Mouse (Mus musculus) midbrain, embryonic 11.5 days (tissue): Measurements from ENCODE around the gene Gtf2i. TPM values are rescaled to one million over a fixed set of nuclear protein-coding genes. Genes with fewer than 3 reads are reported as not detected.
A peak's percentile ranks its signal among the peaks of the same experiment; 100 is the strongest.

Experiments
- ATAC-seq: fragments of 200-750 bp; cut with Nextera tagmentation; 2 replicates; pipeline ENCODE4 v1.8.0; 2017; ENCODE audit warnings: moderate TSS enrichment, moderate library complexity; ENCODE audit not compliant: low FRiP score
- DNase-seq: peaks from one replicate; pipeline ENCODE4 v3.0.0; 2015; ENCODE audit warnings: low spot score; ENCODE audit errors: missing footprints
- H3K27ac ChIP-seq: fragments of 300-500 bp; sonication (generic); 2 replicates; pipeline ENCODE4 v1.5.1; 2014; ENCODE audit warnings: low read depth, low read length
- H3K27me3 ChIP-seq: fragments of 300-500 bp; sonication (generic); 2 replicates; pipeline ENCODE4 v1.6.1; 2014; ENCODE audit warnings: mild to moderate bottlenecking, low read length, moderate library complexity, mixed read lengths; ENCODE audit not compliant: control insufficient read depth, insufficient read depth
- H3K36me3 ChIP-seq: fragments of 300-500 bp; sonication (generic); 2 replicates; pipeline ENCODE4 v1.6.1; 2014; ENCODE audit warnings: mild to moderate bottlenecking, low read length, moderate library complexity, mixed read lengths; ENCODE audit not compliant: control insufficient read depth, insufficient read depth
- H3K4me1 ChIP-seq: fragments of 300-500 bp; sonication (generic); 2 replicates; pipeline ENCODE4 v1.6.1; 2014; ENCODE audit warnings: low read length; ENCODE audit not compliant: control insufficient read depth, insufficient read depth
- H3K4me2 ChIP-seq: fragments of 300-500 bp; sonication (generic); 2 replicates; pipeline ENCODE4 v1.6.1; 2014; ENCODE audit warnings: mild to moderate bottlenecking, moderate library complexity
- H3K4me3 ChIP-seq: fragments of 300-500 bp; sonication (generic); 2 replicates; pipeline ENCODE4 v1.5.1; 2014; ENCODE audit warnings: low read depth, low read length
- H3K9ac ChIP-seq: fragments of 300-500 bp; sonication (generic); 2 replicates; pipeline ENCODE4 v1.6.1; 2014; ENCODE audit warnings: low read length
- H3K9me3 ChIP-seq: fragments of 300-500 bp; sonication (generic); 2 replicates; pipeline ENCODE4 v1.6.1; 2016; ENCODE audit warnings: low read length; ENCODE audit not compliant: control insufficient read depth
- WGBS: fragments of 180-500 bp; shearing (Covaris S2); extraction: QIAGEN DNeasy Blood & Tissue Kit; methylation state at CpG from one replicate; pipeline ENCODE4 v1.1.7; 2014; 5-methylcytosine and 5-hydroxymethylcytosine counted together
- polyA plus RNA-seq: library from polyadenylated mRNA; unstranded; fragments of >200 nt; fragmentation: Nextera tagmentation; extraction: Ambion mirVana; gene quantifications from 2 replicates; pipeline ENCODE4 v1.2.1, GENCODE M21; 2014

The Gtf2i gene
- polyA plus RNA-seq, 1 experiment from 2014 or later: 190 TPM

- H3K9ac ChIP-seq: no peak overlapping the region
- no peak overlapping the region for H3K4me2 ChIP-seq
- H3K4me1 ChIP-seq: peaks cover 20% of the 10 kb centered on the region
- H3K27ac ChIP-seq: no peak overlapping the region; the same call in 1 of the 2 replicates
- H3K27me3 ChIP-seq: no peaks in the 10 kb centered on the region
- DNase-seq: no peak
- no peak overlapping the region for H3K4me3 ChIP-seq
- WGBS: 56% methylated on average over 6 of the region's 6 CpGs
- no peaks in the 10 kb centered on the region for H3K9me3 ChIP-seq
- no peak for ATAC-seq
- peaks cover 23% of the 10 kb centered on the region for H3K36me3 ChIP-seq
Observed at GRCm38 (mm10) chr5:134235111-134235510, 79.4 kb downstream of the Gtf2i start.

- ATAC-seq (no peak), DNase-seq (no peak)
- Histone ChIP-seq H3K4me1 (peaks cover 15% of the 10 kb centered on the region), H3K27ac (peak overlapping the region; percentile 25; the same call in 1 of the 2 replicates), H3K4me3 (no peak overlapping the region), H3K9ac (no peak overlapping the region), H3K4me2 (no peak overlapping the region), H3K27me3 (no peaks in the 10 kb centered on the region), H3K9me3 (no peaks in the 10 kb centered on the region), H3K36me3 (peaks cover 14% of the 10 kb centered on the region)
- WGBS: 64% methylated on average over 2 of the region's 2 CpGs
Observed at GRCm38 (mm10) chr5:134234205-134234604, 80.4 kb downstream of the Gtf2i start.

GRCm38 (mm10) chr5:134233244-134233651, 81.3 kb downstream of the Gtf2i start:
- DNase-seq (no peak), ATAC-seq (no peak)
- H3K9me3 ChIP-seq: no peaks in the 10 kb centered on the region
- WGBS: 77% methylated on average over 7 of the region's 7 CpGs
- H3K27me3 ChIP-seq: no peaks in the 10 kb centered on the region
- H3K36me3 ChIP-seq: peaks cover 12% of the 10 kb centered on the region
- H3K4me1 ChIP-seq: peaks cover 6% of the 10 kb centered on the region; the same call in 1 of the 2 replicates
- no peak overlapping the region for H3K4me3 ChIP-seq
- no peak overlapping the region for H3K9ac ChIP-seq
- H3K27ac ChIP-seq: no peak overlapping the region
- no peak overlapping the region for H3K4me2 ChIP-seq

- Histone ChIP-seq H3K4me1 (0 out of 2 replicates have a peak, but pooled peaks cover under 1% of the 10 kb centered on the region), H3K9ac (no peak overlapping the region), H3K27me3 (no peaks in the 10 kb centered on the region), H3K9me3 (no peaks in the 10 kb centered on the region), H3K36me3 (peaks cover 11% of the 10 kb centered on the region), H3K4me2 (no peak overlapping the region), H3K27ac (no peak overlapping the region), H3K4me3 (no peak overlapping the region)
- ATAC-seq: no peak
- no peak for DNase-seq
- 70% methylated on average over 7 of the region's 7 CpGs for WGBS
Observed at GRCm38 (mm10) chr5:134232568-134232967, 82.0 kb downstream of the Gtf2i start.

- Histone ChIP-seq H3K9ac (no peak overlapping the region), H3K27me3 (no peaks in the 10 kb centered on the region), H3K4me1 (no peaks in the 10 kb centered on the region), H3K27ac (no peak overlapping the region), H3K36me3 (peaks cover 10% of the 10 kb centered on the region), H3K9me3 (no peaks in the 10 kb centered on the region), H3K4me2 (no peak overlapping the region), H3K4me3 (no peak overlapping the region)
- 79% methylated on average over 6 of the region's 6 CpGs for WGBS
- ATAC-seq: no peak
- DNase-seq: no peak
Observed at GRCm38 (mm10) chr5:134232111-134232510, 82.4 kb downstream of the Gtf2i start.

- Histone ChIP-seq H3K27me3 (no peaks in the 10 kb centered on the region), H3K9me3 (no peaks in the 10 kb centered on the region), H3K36me3 (peaks cover 5% of the 10 kb centered on the region; the same call in 1 of the 2 replicates), H3K9ac (no peak overlapping the region), H3K27ac (no peak overlapping the region), H3K4me2 (no peak overlapping the region), H3K4me1 (no peaks in the 10 kb centered on the region), H3K4me3 (no peak overlapping the region)
- ATAC-seq (no peak), DNase-seq (no peak)
- WGBS: 82% methylated on average over 5 of the region's 5 CpGs
Observed at GRCm38 (mm10) chr5:134231376-134231775, 83.2 kb downstream of the Gtf2i start.

GRCm38 (mm10) chr5:134229391-134229790, 85.2 kb downstream of the Gtf2i start, which contains the start of gene Ncf1:
TSS of gene Ncf1 (minus strand) at chr5:134229625.
- ATAC-seq (no peak), DNase-seq (no peak)
- Histone ChIP-seq H3K9ac (no peak within 1 kb of the TSS), H3K27ac (no peak within 1 kb of the TSS), H3K27me3 (no peaks in the 10 kb centered on the region), H3K4me2 (no peak within 1 kb of the TSS), H3K9me3 (no peaks in the 10 kb centered on the region), H3K36me3 (no peaks in the 10 kb centered on the region), H3K4me1 (no peaks in the 10 kb centered on the region), H3K4me3 (no peak within 1 kb of the TSS)
- 85% methylated on average over 7 of the region's 7 CpGs for WGBS

GRCm38 (mm10) chr5:134228249-134228638, 86.3 kb downstream of the Gtf2i start:
- H3K4me3 ChIP-seq: no peak overlapping the region
- ATAC-seq: no peak
- H3K9ac ChIP-seq: no peak overlapping the region
- WGBS: 81% methylated on average over 6 of the region's 6 CpGs
- no peak for DNase-seq
- no peaks in the 10 kb centered on the region for H3K27me3 ChIP-seq
- H3K36me3 ChIP-seq: no peaks in the 10 kb centered on the region
- no peak overlapping the region for H3K4me2 ChIP-seq
- no peaks in the 10 kb centered on the region for H3K9me3 ChIP-seq
- no peaks in the 10 kb centered on the region for H3K4me1 ChIP-seq
- no peak overlapping the region for H3K27ac ChIP-seq

GRCm38 (mm10) chr5:134227574-134228248, 86.8 kb downstream of the Gtf2i start:
- no peak for ATAC-seq
- Histone ChIP-seq H3K9me3 (no peaks in the 10 kb centered on the region), H3K4me1 (no peaks in the 10 kb centered on the region), H3K4me2 (no peak overlapping the region), H3K9ac (no peak overlapping the region), H3K27ac (no peak overlapping the region), H3K27me3 (no peaks in the 10 kb centered on the region), H3K4me3 (no peak overlapping the region), H3K36me3 (no peaks in the 10 kb centered on the region)
- DNase-seq: no peak
- 40% methylated on average over 11 of the region's 11 CpGs for WGBS
